Mouse (Mus musculus): ENCODE results near the gene Tlcd1. TPM values are rescaled to one million over a fixed set of nuclear protein-coding genes. Genes with fewer than 3 reads are reported as not detected.

The Tlcd1 gene
- polyA plus RNA-seq, 1 experiment from 2014 or later, result 62.6 TPM

- H3K4me3 ChIP-seq, result no peak overlapping the region
- no peak overlapping the region for H3K9ac ChIP-seq
- no peak for ATAC-seq
- no peak overlapping the region for H3K4me2 ChIP-seq
- no peak overlapping the region for H3K27ac ChIP-seq
- 75% methylated on average over 5 of the region's 5 CpGs for WGBS (ENCODE audit: insufficient replicate concordance)
- no peaks in the 10 kb centered on the region for H3K27me3 ChIP-seq (replicated peaks)
- peaks cover 100% of the 10 kb centered on the region for H3K36me3 ChIP-seq
- H3K4me1 ChIP-seq, result no peaks in the 10 kb centered on the region
- no peaks in the 10 kb centered on the region for H3K9me3 ChIP-seq (replicated peaks)
Observed at GRCm38 (mm10) chr11:78211513-78211912, 35.0 kb downstream of the Tlcd1 start.

GRCm38 (mm10) chr11:78213086-78213817 is 36.7 kb downstream of the Tlcd1 start:
- H3K4me2 ChIP-seq, result no peak overlapping the region
- ATAC-seq, result no peak
- no peak overlapping the region for H3K27ac ChIP-seq
- H3K4me1 ChIP-seq, result no peaks in the 10 kb centered on the region
- peaks cover 100% of the 10 kb centered on the region for H3K36me3 ChIP-seq
- H3K27me3 ChIP-seq (replicated peaks), result no peaks in the 10 kb centered on the region
- WGBS (ENCODE audit: insufficient replicate concordance), result 75% methylated on average over 14 of the region's 14 CpGs
- no peaks in the 10 kb centered on the region for H3K9me3 ChIP-seq (replicated peaks)
- no peak overlapping the region for H3K9ac ChIP-seq
- H3K4me3 ChIP-seq, result no peak overlapping the region

GRCm38 (mm10) chr11:78215709-78216317 is 39.3 kb downstream of the Tlcd1 start:
- Histone ChIP-seq H3K4me3 (no peak overlapping the region), H3K4me1 (no peaks in the 10 kb centered on the region), H3K9me3 (replicated peaks) (no peaks in the 10 kb centered on the region), H3K36me3 (peaks cover 100% of the 10 kb centered on the region), H3K9ac (no peak overlapping the region), H3K4me2 (no peak overlapping the region), H3K27me3 (replicated peaks) (no peaks in the 10 kb centered on the region), H3K27ac (no peak overlapping the region)
- no peak for ATAC-seq
- 90% methylated on average over 11 of the region's 11 CpGs for WGBS (ENCODE audit: insufficient replicate concordance)

DNA sequence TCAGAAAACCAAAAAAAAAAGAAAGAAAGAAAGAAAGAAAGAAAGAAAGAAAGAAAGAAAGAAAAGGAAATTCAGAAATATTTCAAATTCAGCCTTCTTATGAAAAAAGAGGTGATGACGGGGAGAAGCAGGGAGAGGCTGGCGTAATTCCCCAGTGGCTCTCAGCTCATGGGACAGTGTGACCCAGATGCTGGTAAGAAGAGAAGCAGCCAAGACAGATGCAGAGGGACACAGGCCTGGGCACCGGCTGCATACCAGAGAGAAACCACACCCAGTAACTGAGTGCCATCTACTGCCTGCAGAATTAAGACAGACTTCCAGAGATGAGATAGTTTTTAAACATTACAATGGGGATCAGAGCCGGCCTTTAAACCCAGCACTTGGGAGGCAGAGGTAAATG is 47.1 kb downstream of the Tlcd1 start:
- WGBS (ENCODE audit: insufficient replicate concordance), result 87% methylated on average over 4 of the region's 4 CpGs
- no peak for ATAC-seq

More for the DNA sequence above, 47.1 kb downstream of the Tlcd1 start:
- peaks cover 99% of the 10 kb centered on the region for H3K36me3 ChIP-seq
- H3K9ac ChIP-seq, result no peak overlapping the region
- H3K4me1 ChIP-seq, result no peaks in the 10 kb centered on the region
- H3K4me3 ChIP-seq, result no peak overlapping the region
- H3K9me3 ChIP-seq (replicated peaks), result no peaks in the 10 kb centered on the region
- H3K27ac ChIP-seq, result no peak overlapping the region
- H3K27me3 ChIP-seq (replicated peaks), result no peaks in the 10 kb centered on the region
- H3K4me2 ChIP-seq, result no peak overlapping the region

Small RNAs within 50 kb of the gene (microRNA-seq; reads per million reads assigned to microRNA genes)
- not detected for gene Mir7653

Other genes starting within 250 kb of the Tlcd1 start
- 0.05 TPM in 1 of 2 replicates, not detected in the other for gene Sez6, start 245.9 kb upstream of the Tlcd1 start, polyA plus RNA-seq (2016; fragmentation: Nextera tagmentation; extraction: Ambion mirVana)
- gene Phf12, start 194.0 kb upstream of the Tlcd1 start, polyA plus RNA-seq (2016; fragmentation: Nextera tagmentation; extraction: Ambion mirVana), result 13.6 and 13.8 TPM in 2 replicates
- gene Dhrs13, start 144.4 kb upstream of the Tlcd1 start, polyA plus RNA-seq (2016; fragmentation: Nextera tagmentation; extraction: Ambion mirVana), result 25.4 and 26.4 TPM in 2 replicates
- gene Flot2, start 138.8 kb upstream of the Tlcd1 start, polyA plus RNA-seq (2016; fragmentation: Nextera tagmentation; extraction: Ambion mirVana), result 31.7 and 32.0 TPM in 2 replicates
- gene Eral1, start 96.3 kb upstream of the Tlcd1 start, polyA plus RNA-seq (2016; fragmentation: Nextera tagmentation; extraction: Ambion mirVana), result 23.2 and 25.5 TPM in 2 replicates
- 6.0 and 6.7 TPM in 2 replicates for gene Fam222b, start 82.1 kb upstream of the Tlcd1 start, polyA plus RNA-seq (2016; fragmentation: Nextera tagmentation; extraction: Ambion mirVana)
- gene Traf4, start 11.1 kb upstream of the Tlcd1 start, polyA plus RNA-seq (2016; fragmentation: Nextera tagmentation; extraction: Ambion mirVana), result 45.4 and 47.6 TPM in 2 replicates
- gene Nek8, start within 50 bp of the Tlcd1 start, polyA plus RNA-seq (2016; fragmentation: Nextera tagmentation; extraction: Ambion mirVana), result 12.2 and 13.7 TPM in 2 replicates
- 1,112 and 1,156 TPM in 2 replicates for gene Rpl23a, start 6.9 kb downstream of the Tlcd1 start, polyA plus RNA-seq (2016; fragmentation: Nextera tagmentation; extraction: Ambion mirVana)
- 20.3 and 24.0 TPM in 2 replicates for gene Rab34, start 11.7 kb downstream of the Tlcd1 start, polyA plus RNA-seq (2016; fragmentation: Nextera tagmentation; extraction: Ambion mirVana)
- gene Proca1, start 16.7 kb downstream of the Tlcd1 start, polyA plus RNA-seq (2016; fragmentation: Nextera tagmentation; extraction: Ambion mirVana), result 0.31 and 0.63 TPM in 2 replicates
- 29.7 and 30.7 TPM in 2 replicates for gene Sdf2, start 69.0 kb downstream of the Tlcd1 start, polyA plus RNA-seq (2016; fragmentation: Nextera tagmentation; extraction: Ambion mirVana)
- 20.2 and 20.3 TPM in 2 replicates for gene Supt6, start 69.3 kb downstream of the Tlcd1 start, polyA plus RNA-seq (2016; fragmentation: Nextera tagmentation; extraction: Ambion mirVana)
- gene 2610507B11Rik, start 85.0 kb downstream of the Tlcd1 start, polyA plus RNA-seq (2016; fragmentation: Nextera tagmentation; extraction: Ambion mirVana), result 52.1 and 53.8 TPM in 2 replicates
- gene BC030499, start 114.1 kb downstream of the Tlcd1 start, polyA plus RNA-seq (2016; fragmentation: Nextera tagmentation; extraction: Ambion mirVana), result 0.22 and 0.23 TPM in 2 replicates
- gene Spag5, start 124.8 kb downstream of the Tlcd1 start, polyA plus RNA-seq (2016; fragmentation: Nextera tagmentation; extraction: Ambion mirVana), result 38.6 and 40.0 TPM in 2 replicates
- gene Aldoc, start 146.3 kb downstream of the Tlcd1 start, polyA plus RNA-seq (2016; fragmentation: Nextera tagmentation; extraction: Ambion mirVana), result 4.7 and 5.1 TPM in 2 replicates
- gene Pigs, start 151.7 kb downstream of the Tlcd1 start, polyA plus RNA-seq (2016; fragmentation: Nextera tagmentation; extraction: Ambion mirVana), result 40.8 and 42.6 TPM in 2 replicates
- gene Unc119, start 166.8 kb downstream of the Tlcd1 start, polyA plus RNA-seq (2016; fragmentation: Nextera tagmentation; extraction: Ambion mirVana), result 46.5 and 50.4 TPM in 2 replicates
- gene Foxn1, start 209.8 kb downstream of the Tlcd1 start, polyA plus RNA-seq (2016; fragmentation: Nextera tagmentation; extraction: Ambion mirVana), result not detected in 2 replicates
- 0.05 TPM in 1 of 2 replicates, not detected in the other for gene Slc13a2, start 245.5 kb downstream of the Tlcd1 start, polyA plus RNA-seq (2016; fragmentation: Nextera tagmentation; extraction: Ambion mirVana)

Measured in liver, embryonic 12.5 days (tissue).